Mouse (Mus musculus) frontal cortex, postnatal 36 days (tissue): ENCODE data around the gene Abhd2.

Source experiments
- DNase-seq, 2 experiments: peaks; one replicate each; pipeline ENCODE4 v3.0.0; 2022; ENCODE audit warnings: low spot score in 2 of 2

Abhd2 gene

DNA sequence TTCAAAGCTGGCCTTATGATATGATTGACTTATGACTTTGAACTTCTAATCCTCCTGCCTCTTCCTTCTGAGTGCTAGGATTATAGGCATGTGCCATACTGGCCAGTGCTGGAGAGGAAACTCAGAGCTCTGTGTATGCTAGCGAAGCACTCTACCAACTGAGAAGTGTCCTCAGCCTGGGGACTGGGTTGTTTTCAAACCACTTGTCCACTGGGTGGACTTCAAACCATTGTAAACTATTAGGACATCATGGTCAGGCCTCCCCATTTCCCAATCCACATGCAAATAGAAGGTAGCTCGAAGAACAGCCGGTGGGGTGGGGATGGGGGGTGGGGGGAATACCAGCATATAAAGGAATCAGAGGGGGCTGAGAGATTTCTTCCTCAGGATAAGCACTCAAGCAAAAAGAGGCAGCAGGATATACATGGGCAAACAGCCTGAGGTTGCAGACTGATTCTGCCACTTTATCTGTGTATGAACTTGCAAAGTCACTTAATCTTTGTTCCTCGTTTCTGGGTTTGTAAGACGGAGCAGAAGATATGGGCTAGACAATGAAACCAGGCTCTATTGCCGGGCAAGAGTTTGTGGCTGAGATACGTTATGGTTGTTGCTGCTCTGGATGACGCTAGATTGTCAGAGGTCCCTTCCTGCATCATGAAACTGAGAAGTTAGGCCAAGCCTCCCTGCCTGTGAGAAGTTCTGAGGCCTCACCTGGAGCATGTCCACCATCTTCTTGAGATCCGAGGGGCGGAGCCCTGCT, 103.7 kb downstream of the Abhd2 start:
- DNase-seq, result no peak

DNA sequence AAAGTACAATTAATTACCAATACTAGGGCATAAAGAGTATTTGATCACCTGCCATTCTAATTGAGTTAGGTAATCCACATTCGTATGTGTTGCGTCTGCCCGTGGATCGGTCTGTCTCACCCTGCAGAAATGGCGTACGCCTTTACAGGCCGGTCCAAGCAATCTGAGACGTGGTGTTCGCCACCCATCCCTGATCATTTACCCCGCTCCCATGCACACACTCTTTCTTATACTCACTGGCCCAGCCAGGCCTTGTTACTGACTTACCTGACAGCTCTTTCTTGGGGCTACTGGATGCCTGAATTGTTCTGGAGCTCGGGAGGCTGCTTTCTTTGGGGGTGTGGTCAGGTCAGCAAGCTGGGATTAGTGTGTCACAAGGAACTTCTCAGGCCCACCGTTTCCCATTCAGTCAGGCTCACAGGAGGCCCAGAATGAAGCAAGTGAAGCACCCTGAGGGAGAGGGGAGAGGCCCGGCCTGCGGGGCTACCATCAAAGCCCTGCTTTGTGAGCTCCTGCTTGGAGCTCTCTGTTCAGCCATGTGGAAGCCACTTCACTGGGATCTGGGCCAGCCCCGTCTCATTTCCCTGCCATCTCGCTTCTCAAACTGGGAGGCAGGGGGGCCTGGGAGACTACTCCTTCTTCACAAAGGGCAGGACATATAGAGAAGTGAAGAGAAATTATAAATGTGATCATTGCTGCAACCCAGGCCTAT, 113.6 kb downstream of the Abhd2 start, which contains the start of gene Rlbp1:
Gene Rlbp1, minus strand, starts transcription at position 627 of the 712 bp plus-strand sequence.
- DNase-seq, result peak in 1 of 2 experiments; percentile 37

DNA sequence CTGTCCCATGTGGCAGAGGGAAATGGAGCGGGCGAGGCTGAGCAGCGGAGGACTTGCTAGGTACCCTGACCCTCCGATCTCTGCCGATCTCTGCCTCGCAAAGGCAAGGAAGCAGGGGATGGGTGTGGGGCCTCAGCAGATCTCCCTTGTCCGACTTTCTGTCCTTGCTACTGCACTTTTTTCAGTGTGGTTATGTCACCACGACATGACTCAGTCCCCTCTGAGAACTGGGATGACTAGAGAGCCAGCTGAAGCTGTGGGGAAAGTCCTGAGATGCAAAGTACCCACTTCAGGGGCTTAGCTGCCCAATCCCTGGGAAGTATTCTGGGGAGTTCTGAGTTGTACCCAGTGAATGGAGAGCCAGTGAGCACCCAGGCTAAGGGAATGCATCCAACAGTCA, 114.1 kb downstream of the Abhd2 start:
- DNase-seq, result no peak

DNA sequence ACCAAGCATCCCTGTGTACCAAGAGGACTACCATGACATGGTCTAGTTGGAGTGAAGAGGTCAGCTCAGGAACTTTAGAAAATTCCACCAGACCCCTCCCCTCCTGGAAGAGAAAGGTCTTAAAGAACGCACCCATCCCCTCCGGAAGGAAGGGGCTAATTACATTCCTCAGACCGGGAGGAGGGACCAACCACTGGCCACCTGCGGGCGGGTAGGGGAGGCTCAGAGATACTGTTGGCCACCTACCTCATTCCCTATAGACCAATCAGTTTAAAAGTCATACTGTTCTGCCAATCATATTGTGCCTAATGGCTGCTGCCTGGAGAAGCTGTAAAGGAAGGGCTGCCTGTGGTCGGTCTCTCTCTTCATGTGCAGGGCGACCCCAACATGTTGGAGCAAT, 115.0 kb downstream of the Abhd2 start:
- DNase-seq, result no peak

DNA sequence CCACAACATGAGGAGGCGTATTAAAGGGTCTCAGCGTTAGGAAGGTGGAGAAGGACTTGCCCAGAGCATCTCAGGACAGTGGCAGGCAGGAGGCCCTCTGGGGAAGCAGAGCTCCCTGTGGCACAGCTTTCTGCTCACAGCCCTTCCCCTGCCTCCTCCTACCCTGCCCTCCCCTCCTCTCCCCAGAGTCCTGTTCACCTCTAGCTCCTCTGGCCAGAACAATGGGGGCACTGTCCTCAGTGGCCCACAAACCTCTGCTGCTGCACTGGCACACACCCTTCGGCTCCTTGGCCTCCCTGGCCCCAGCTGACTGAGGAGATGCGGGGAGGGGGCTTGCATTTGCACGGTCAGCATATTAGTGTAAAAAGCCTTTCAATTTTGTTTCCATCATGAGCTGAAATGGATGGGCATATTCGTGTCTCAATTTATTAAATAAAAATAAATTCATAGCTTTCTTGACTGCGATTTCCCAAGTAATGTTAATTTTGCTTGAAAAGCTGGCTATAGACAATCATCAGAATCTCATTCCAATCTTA, 115.7 kb downstream of the Abhd2 start:
- no peak for DNase-seq

DNA sequence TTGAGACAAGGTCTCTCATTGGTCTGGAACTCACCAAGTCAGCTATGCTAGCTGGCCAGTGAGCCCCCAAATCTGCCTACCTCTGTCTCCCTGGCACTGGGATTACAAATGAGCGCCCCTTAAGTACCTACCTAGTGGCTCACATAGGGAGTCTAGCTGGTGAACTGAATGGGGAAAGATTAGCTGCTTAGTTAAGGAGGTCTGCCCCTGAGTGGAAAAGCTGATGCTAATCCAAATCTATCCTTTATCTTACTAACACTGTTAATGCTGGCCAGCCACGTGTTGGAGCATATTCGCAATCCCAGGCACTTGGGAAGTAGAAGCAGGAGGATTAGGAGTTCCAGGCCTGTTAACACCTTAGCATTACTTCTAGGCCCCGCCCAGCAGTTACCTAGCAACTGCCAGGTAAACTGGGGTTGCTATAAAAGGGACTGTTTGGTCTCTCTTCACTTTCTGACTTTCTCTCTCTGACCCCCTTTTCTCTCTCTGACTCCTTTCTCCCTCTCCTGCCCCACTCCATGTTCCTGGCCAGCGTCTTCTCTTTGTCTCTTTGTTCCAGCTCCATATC, 117.2 kb downstream of the Abhd2 start:
- DNase-seq, result no peak

DNA sequence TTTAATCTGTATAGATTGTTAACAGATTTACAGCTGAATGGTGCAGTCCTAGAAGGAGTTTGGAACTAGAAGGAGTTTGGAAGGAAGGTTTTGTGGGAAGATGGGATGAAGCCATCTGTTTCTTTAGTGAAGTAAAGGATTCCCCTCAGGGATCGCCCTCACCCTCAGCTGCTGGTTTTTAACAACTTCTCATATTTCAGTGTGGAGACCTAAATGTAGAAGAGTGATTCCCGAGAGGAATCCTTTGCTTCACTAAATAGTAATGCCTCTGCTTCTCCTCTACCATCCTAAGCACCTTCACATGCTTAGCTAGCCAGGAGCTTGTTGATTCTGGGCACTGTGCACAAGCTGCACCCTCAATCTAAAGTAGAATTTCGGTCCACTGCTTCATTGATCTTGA, 118.5 kb downstream of the Abhd2 start:
- DNase-seq, result no peak

DNA sequence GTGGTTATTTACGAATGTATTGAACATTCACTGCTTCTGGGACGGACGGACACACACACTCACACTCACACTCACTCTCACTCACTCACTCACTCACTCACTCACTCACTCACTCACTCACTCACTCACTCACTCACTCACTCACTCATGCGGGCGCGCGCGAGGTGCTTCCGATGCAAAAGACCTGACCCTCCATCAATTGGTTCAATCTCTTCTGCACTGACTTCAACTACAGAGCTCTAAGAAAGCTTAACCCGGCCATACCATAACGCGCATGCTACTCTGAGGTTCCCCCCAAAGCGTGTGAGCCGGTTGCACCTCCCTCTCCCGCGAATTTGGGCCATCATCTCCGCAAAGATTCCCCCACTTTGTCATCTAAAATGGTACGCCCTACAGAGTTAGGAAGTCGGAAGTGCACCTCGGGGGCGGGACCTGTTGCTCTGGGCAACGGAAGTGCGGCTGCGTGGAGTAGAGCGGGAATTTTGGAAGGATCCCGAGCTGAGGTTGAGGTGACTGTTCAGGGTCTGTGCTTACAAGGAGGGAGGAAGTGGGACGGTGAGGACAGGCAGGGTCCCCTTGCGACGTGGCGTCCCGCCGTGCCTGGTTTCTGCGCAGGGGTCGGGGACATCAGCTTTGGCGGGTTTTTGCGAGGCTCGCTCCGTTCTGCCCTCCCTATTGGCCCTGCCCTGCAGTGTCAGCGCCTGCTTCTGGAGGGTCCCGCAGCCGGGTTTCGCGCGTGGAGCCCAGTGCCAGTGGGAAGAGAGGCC, 119.1 kb downstream of the Abhd2 start, which contains the start of gene Fanci:
Gene Fanci, plus strand, starts transcription at position 47 of the 767 bp plus-strand sequence.
- DNase-seq, result peak; percentile 93 to 94

DNA sequence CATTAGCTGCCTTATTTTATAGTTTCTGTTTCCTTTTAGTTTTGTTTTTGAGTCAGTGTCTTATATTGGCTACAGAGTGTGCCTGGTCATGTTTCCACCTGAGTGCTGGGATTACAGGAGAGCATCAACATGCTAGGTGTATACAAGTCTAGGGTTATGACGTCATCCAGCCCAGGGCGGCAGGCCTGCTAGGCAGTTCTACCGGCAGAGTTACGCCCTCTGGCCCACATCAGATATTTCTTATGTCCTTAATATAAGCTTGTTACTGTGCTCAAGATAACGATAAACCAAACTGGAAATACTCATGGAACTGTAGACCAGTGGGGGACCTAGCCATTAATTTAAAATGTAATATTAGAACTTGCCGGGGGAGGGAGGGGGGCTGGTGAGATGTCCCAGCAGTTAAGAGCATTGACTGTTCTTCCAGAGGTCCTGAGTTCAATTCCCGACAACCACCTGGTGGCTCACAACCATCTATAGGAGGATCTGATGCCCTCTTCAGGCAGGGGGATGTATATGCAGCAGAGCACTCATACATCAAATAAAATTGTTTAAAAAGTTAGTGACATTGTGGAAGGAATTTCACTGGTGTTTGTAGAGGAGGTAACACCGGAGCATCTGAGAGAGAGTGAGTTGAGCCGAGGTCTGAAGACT, 120.0 kb downstream of the Abhd2 start:
- no peak for DNase-seq

DNA sequence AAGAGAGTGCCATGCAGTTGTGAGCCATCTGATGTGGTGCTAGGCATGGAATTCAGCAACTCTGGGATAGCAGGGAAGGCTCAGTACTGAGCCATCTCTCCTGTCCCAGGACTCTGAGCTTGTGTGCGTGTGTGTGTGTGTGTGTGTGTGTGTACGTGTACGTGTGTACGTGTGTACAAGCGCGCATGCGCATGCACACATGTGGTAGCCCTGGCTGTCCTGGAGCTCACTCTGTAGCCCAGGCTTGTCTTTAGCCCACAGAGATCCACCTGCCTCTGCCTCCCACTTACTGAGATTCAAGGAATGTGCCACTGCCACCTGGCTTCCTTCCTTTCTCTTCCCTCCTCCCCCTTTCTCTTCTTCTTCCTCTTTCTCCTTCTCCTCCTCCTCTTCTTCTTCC, 120.9 kb downstream of the Abhd2 start:
- no peak for DNase-seq

DNA sequence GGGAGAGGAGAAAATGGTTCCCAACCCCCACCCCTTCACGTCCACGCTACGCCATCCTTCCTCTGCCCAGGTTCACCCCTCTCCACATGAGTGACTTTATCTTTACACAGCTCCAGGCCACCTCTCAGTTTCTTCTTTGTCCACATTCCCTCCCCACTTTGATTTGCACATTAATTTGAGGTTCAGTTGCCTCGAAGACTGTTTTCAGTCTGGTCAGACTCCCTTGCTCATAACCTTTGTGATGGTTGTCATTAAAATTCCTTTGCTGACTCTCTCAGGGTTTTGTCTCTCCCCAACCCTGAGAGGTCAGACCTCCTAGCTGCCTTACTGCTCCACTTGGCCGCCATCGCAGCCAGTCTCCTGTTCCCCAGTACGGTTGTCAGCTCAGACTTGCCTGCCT, 121.7 kb downstream of the Abhd2 start:
- DNase-seq, result no peak

DNA sequence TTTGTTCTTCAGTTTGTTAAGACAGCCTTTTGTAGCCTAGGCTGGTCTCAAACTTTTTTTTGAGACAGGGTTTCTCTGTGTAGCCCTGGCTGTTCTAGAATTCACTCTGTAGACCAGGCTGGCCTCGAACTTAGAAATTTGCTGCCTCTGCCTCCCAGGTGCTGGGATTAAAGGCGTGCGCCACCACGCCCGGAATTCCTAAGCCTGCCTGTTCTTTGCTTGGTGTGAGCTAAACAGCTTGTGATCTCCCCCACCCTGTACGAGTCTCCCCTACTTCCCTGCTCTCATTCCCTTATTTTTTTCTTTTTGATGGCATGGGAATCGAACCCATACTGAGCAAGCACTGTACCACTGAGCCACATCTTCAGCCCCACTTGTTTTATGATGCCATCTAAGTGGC, 122.2 kb downstream of the Abhd2 start:
- DNase-seq, result no peak

DNA sequence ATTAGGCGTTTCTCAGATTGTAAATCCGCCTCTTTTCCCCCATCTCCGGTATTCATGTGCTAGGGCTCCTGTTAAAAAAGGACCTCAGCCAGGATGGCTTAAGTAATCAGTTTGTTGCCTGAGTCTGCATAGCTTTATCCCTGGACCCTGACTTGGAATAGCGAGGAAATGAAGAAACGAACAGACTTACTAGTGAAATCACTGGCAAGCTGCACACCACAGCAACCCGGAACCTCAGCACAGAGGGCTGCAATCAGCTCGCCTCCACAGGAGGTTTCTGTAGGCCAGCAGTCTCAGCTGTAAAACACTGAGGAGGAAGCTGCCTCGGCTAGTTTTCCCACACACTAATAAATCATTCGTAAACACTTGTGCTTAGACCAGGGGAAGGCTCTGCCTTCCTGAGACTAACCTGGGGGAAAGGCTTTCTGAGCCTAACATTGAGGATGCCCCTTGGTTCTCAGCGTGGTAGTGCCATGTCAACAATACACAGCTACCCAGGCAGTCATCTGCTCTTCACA, 124.5 kb downstream of the Abhd2 start:
- no peak for DNase-seq

DNA sequence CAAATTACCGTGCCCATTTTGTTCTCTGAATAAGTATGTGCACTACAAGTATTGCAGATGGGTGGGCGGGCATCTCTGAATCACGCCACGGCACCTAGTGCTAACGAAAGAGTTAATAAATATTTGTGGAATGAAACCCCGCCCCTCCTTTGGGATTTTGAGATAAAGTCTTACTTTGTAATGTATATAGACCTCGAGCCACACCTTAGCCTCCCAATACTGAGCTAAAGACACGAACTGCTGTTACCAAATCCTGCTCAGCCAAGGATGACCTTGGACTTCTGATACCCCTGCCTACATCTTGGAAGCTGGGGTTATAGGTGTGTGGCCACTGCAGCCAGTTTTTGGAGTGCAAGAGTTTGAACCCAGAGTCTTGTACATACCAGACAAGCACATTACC, 125.4 kb downstream of the Abhd2 start:
- DNase-seq, result no peak

DNA sequence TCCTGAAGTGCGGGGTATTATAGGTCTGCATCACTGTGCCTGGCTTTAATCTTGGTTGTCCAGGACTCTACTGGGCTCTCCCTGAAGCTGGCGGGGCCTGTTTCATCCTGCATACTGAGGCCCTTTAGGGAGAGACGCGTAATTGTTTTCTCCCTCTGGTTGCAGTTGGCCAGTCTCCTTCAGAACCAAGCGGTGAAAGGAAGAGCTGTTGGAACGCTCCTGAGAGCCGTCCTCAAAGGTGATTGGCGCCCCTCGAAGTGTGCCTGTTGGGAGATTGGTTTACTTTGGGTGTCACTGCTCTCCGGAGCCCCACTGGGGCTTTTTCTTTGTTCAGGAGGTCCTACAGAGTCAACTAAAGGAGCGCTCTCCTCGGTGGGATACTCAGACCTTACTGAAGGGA, 126.0 kb downstream of the Abhd2 start:
- DNase-seq, result no peak

DNA sequence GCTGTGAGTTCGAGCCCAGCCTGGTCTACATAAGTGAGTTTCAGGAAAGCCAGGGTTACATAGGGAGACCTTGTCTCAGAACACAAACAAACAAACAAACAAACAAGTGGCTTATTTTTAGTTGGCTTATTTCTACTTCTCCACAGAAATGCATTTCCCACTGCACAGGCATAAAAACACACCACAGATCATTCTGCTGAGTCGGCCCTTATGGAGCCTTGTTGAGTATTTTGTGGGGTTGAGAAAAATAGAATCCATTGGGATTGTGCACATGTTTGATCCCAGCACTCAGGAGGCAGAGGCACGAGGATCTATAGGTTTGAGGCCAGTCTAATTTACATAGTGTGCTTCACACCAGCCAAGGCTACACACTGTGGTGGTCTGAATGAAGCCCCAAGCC, 127.3 kb downstream of the Abhd2 start:
- DNase-seq, result no peak

DNA sequence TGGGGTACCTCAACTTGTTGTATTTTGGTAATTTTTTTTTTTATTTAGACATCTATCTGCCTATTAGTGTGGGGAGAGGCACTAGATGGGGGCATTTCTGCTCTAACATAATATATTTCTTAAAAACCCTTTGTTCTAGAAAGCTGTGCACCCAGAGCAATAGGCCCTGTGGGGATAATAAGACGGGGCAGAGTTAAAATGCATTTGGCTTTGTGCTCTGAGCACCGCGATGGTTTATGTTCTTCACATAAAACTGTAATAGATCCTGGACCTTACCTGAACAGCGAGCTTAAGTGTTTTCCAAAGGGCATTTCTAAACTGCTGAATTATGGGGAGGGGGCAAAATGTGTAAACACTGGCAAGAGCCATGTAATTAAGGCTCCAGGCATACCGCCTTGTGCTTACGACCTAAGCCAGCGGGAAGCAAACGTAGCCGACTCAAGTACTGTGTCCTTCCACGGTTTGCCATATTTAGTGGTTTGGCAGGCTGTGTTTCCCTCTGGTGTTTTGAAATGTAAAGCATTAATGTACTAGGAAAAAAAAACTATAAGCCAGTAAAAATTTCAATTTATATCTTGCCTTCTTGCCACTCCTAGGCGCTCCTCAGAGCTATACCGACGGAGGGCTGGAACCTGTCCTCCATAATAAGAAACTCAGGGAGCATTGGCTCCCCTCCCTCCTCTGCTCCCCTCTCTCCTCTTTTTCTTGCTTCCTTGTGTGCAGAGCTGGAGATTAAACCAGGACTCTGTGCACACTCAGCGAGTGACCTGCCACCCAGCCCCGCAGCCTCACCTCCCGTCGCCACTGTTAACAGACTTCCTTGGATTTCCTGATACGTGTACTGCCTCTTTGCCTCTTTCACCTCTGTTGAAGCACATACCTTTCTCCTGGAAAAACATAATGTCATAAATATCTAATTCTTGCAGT, 141.7 kb downstream of the Abhd2 start:
- DNase-seq, result no peak
